Mouse (Mus musculus): ENCODE measurements at regions not wholly inside any gene's neighbourhood (a gene's known extent, or its start where the extent isn't known, plus 50 kb on each side); places are given as distances from the start of the nearest gene placed in this dataset.

GRCm38 (mm10) chr16:37459533-37459890 lies 74.8 kb upstream of the Stxbp5l start:
- no peak for DNase-seq

GRCm38 (mm10) chr16:37458592-37459532 lies 74.1 kb upstream of the Stxbp5l start:
- no peak for DNase-seq

GRCm38 (mm10) chr16:37455971-37456370 lies 71.2 kb upstream of the Stxbp5l start:
- no peak for DNase-seq

- no peak for DNase-seq
Observed at GRCm38 (mm10) chr16:37449846-37450245, 65.1 kb upstream of the Stxbp5l start.

GRCm38 (mm10) chr16:37445756-37446155 lies 61.0 kb upstream of the Stxbp5l start:
- no peak for DNase-seq

- no peak for DNase-seq
Observed at GRCm38 (mm10) chr16:37442936-37443335, 58.2 kb upstream of the Stxbp5l start.

- no peak for DNase-seq
Observed at GRCm38 (mm10) chr16:37442481-37442880, 57.7 kb upstream of the Stxbp5l start.

GRCm38 (mm10) chr16:37440628-37441164 lies 55.9 kb upstream of the Stxbp5l start:
- peak; percentile 10 for DNase-seq
